Mouse (Mus musculus) brain, embryonic 14.5 days (tissue): Measurements from ENCODE around the gene Psmd4.

ENCODE experiments used
- CTCF ChIP-seq: fragments of 200-500 bp; IDR thresholded peaks from 2 replicates; pipeline ENCODE4 v1.5.1; 2012; ENCODE audit warnings: inconsistent platforms, mild to moderate bottlenecking, moderate library complexity, borderline replicate concordance; ENCODE audit not compliant: insufficient read depth, insufficient read length; ENCODE audit errors: extremely low read depth
- POLR2A ChIP-seq: fragments of 200-500 bp; IDR thresholded peaks from 2 replicates; pipeline ENCODE4 v1.6.1; 2012; ENCODE audit warnings: mild to moderate bottlenecking, inconsistent platforms, borderline replicate concordance; ENCODE audit not compliant: poor library complexity, insufficient read depth, insufficient read length, severe bottlenecking; ENCODE audit errors: extremely low read depth

GRCm38 (mm10) chr3:95010396-95010795 is 32.0 kb downstream of the Psmd4 start:
- TF ChIP-seq POLR2A (no peak), CTCF (no peak)
